Mouse (Mus musculus): Measurements from ENCODE around the gene Pdia4.
"Not testable (repeated sequence)": the region's sequence is repeated elsewhere in the genome, so short reads cannot be mapped to it uniquely, and the experiment has no call there.

The Pdia4 gene

DNA sequence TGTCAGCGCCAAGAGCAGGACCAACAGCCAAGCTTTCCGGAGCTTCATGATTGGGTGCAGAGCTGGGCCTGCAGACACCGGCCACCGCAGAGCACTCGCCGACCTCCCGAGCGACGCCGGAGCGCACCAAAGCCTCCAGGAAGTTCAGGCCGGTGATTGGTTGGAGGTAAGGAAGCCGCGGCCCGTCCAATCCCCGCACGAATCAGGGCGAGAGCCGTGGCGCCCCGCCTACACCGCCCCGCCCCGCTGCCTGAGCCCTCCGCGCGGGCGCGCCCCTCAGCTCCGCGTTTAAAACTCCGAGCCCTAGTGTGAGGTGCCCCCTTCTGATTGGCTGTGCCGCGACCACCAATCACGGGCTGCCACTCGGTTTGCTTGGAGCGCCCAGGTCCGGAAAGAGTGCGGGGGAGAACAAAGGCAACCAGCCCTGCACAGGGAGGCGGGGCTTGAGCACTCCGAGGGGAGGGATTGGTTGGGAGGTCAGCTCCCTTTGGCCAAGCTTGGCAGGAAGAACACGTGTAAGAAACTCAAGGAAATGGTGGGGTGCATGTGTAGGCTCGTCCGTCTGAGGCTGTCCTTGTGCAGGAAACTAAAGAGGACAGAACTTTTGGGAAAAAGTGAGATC, at the start of gene Pdia4:
TSS of gene Pdia4 (minus strand) at position 174 of the 622 bp plus-strand sequence.
- peak; percentile 98 for DNase-seq (ENCODE audit: low spot score in 2 of 2)

DNA sequence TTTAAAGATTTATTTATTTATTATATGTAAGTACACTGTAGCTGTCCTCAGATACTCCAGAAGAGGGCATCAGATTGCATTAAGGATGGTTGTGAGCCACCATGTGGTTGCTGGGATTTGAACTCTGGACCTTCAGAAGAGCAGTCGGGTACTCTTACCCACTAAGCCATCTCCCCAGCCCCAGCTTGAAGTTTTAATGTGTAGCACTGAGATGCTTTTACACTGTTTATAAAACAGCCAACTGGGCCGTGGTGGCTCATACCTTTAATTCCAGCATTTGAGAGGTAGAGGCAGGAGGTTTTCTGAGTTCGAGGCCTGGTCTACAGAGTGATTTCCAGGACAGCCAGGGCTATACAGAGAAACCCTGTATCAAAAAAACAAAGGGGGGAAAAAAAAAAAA, 44.5 kb upstream of the Pdia4 start:
- not testable (repeated sequence) for DNase-seq (ENCODE audit: low spot score in 2 of 2)

DNA sequence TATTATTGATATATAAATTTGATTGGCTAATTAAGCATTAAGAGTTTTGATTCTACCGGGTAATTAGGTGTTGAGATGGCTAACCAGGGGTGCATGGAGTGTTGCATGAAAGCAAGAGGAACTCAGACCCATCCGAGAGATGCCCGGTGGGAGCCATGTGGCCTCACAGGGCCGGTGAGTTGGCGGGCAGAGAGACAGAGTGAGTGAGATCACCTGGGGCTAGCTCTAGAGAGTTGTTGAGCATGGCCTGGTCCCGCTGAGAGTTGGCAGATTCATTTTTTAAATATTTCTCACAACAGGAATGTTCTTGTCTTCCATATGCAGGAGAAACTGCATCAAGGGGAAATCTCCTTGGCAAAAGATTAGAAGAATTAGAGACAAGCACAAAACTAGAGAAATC, 44.0 kb upstream of the Pdia4 start:
- DNase-seq (ENCODE audit: low spot score in 2 of 2): no peak

DNA sequence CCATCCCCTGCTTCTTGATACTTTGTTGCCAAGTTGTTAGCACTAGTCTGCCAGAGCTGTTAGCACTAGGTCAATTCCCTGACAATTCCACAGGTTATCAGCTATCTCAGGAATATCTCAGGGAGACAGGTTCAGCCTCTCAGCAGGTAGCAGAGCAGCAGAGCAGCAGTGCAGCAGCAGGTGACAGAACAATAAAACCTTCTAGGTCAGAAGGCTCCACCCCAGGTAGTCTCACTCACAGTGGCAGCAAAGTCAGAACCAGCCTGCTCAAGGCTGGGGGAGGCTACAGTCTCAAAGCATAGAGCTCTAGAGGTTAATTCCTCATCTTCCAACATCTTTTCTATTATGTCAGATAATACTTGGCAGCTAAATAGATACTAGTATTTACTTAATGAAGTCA, 32.5 kb upstream of the Pdia4 start:
- DNase-seq (ENCODE audit: low spot score in 2 of 2): no peak

DNA sequence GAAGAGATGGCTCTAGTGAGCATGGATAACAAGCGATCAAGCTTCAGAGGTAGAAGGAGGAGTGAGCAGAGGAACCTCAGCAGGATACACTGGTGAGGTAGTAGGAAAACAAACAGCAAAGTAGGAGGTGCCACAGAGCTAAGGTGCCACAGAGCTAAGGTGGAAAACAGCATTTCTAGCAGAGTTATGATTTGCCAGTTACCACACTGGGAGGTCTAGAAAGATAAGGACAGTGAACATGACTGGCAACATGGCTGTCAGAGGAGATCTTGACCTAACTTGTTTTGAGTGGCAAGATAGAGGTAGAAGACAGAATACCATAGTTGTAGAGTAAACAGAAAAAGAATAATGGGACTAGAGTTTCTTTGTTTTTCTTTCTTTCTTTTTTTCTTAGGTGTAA, 29.1 kb upstream of the Pdia4 start:
- no peak for DNase-seq (ENCODE audit: low spot score in 2 of 2)

DNA sequence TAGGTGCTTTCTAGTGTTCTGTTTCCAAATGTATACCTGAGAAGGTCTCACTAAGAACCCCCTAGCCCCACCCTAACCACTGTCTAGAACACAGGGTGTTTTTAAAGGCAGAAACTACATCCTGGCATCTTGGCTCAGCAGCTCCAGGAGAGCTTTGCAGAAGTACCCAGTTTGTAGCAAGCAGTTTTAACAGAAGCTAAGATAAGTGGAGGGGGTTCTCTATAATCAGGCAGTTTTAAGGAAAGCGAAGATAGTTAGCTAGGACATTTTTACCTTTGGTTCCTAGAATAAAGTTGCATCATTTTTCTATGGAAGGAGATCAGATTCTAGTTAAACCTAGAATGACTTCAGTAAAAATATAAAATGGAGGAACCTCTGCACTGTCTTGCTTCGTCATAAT, 28.6 kb upstream of the Pdia4 start:
- no peak for DNase-seq (ENCODE audit: low spot score in 2 of 2)

DNA sequence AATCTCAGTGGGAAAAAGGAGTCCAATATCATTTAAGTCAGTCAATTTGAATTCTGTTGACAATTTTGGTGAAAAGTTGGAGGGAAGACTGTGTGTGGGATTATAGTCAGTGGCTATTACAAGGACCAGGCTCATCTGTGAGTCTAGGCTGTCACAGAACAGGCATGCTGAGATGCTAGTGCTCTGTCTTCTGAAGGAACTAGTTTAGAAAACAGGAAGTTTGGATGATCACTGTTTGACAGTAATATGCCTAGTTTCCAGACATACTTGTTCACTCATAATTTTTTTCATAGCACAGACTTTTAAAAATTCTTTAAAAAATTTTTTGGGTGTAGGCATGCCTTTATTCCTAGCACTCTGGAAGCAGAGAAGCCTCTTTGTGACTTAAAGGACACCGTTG, 27.8 kb upstream of the Pdia4 start:
- no peak for DNase-seq (ENCODE audit: low spot score in 2 of 2)

DNA sequence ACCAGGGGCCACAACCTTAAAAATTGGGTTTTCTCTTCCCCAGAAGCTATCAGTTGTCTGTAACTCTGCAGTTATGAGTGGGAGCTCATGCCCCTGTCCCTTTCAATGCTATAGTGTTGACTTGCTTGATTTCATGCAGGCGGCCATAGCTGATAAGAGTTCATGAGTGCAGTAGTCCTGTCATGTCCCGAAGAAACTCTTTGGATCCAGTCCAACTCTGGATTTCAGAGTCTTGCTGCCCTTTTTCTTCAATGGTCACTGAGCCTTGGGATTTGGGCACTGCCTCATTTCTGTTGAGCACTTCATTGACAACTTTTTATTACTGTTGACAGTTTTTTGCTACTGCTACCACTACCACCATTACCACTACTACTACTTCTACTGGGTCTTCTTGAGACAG, 24.4 kb upstream of the Pdia4 start:
- no peak for DNase-seq (ENCODE audit: low spot score in 2 of 2)

DNA sequence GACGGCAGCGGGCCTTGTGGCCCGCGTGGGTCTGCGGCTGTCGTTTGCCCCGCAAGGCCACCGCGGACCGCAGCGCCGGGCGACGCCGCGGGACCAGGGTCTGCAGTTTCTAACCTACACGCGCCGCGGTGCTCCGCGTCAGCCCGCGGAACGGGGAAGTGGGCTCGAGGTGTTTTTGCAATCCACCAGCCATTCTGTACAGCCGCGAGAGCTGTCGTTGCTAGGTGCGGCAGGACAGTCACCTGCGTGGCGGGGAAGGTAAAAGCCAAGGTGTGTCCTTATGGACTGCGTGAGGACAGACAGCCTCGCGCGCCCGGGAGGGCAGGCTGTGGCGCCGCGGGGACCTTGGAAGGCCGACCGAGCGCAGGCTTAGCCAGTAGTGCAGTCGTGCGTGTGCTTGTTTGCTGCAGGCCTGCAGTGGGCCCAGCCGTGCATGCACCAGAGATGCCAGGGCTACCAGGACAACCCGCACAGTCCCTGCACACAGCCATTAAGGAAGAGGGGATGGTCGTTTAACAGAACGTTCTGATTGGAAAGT, 22.8 kb upstream of the Pdia4 start:
- DNase-seq (ENCODE audit: low spot score in 2 of 2): peak; percentile 15 to 27

DNA sequence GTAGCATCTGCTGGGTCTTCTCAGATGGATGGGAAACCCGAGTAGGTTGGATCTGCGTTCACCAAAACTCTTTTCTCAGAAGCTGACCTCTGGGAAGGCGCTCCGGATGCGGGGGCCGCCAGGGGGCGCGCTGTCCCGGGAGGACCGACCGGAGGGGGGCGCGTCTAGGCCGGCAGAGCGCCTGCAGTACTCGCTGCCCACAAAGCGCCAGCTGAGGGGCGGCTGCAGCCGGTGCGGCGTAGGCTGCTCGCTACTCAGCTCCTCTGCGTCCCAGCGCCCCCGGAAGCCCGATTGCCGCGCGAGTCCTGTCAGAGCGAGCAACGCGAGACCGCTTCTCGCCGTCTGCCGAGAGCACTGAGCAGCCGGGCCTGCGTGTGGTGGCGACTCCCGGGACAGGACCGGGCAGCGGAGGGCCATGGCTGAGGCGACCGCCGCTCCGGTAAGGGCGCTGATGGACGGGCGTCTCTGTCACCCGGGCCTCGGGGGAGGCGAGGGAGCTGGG, 22.3 kb upstream of the Pdia4 start, which contains the start of gene Zfp398:
TSS of gene Zfp398 (plus strand) at position 180 of the 502 bp plus-strand sequence.
- DNase-seq (ENCODE audit: low spot score in 2 of 2): peak; percentile 91

DNA sequence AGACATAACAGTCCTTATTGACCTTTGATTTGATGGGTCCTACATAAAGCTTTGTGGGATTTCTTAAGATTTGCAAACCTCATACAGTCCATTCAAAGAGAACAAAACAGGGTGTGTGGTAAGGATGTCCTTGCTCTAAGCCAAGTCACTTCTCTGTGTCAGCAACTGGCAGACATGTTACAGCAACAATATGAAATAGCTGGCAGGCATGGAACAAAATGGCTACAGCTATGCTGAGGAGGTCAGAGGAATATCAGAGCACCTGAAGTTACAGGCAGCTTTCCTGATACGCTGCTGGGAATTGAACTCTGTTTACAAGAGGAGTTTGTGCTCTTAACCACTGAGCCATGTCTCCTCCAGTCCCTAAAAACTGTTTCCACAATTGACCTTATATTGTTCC, 19.0 kb upstream of the Pdia4 start:
- no peak for DNase-seq (ENCODE audit: low spot score in 2 of 2)

DNA sequence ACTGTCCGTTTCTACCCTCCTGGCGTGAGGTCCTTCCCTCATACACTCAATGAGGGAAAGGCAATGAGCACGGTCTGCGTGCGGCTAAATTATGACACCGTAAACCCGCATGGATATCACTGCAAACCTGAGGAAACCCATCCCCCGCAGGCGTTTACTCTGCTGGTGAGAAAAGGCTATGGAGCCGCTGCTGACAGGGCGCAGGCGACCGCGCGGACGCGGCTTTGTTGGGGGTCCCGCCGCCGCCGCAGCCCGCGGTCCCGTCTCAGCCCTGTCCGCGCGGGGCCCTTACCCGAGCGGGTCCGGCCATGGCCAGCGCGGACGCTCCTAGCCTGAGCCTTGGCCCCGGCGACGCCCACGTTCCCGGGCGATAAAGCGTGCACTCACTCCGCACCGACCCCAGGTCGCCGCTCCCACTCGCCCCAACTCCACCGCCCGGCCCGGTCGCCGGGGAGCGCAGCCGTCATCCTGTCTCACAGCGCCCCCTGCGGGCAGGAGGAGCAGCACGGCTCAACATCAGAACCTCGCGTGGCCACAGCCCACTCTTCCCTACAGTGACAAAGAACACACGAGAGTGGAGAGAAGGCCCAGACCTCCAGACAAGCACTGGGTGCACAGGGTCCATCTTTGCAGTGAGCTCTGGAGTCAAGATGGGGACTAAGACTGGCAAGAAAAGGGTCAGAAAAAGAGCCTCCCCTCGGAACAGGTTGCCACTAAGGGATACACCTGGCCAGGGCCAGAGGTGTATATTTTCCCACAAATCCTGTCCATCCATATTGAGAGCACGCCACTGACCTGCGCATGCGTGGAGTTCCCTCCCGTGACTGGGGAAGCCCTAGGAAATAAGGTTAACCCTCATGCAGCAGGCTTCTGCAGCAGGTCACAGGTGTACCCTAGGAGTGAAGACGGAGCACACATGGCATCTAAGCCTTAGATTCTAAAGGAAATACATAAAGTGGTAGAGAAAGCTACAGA, 17.2 kb upstream of the Pdia4 start, which contains the start of gene Zfp786:
TSS of gene Zfp786 (minus strand) at position 764 of the 975 bp plus-strand sequence.
- DNase-seq (ENCODE audit: low spot score in 2 of 2): peak; percentile 85 to 87

DNA sequence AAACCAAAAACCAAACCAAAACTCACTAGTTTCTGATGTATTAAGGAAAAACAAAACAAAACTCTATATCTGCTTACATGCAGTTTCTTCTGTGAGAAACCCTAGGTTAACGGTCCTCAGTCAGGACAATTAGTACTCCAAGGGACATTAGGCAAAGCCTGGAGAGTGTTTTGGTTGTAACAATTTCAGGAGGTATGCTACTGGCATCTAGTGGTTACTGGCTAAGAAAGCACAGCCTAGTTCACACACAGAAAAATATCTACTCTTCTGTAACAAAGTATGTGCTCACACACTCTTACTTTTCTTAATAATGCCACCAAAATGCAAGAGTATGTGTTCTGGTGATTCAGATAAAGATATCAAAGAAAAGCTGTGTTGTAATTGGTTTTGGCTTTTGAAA, 15.7 kb upstream of the Pdia4 start:
- DNase-seq (ENCODE audit: low spot score in 2 of 2): no peak

DNA sequence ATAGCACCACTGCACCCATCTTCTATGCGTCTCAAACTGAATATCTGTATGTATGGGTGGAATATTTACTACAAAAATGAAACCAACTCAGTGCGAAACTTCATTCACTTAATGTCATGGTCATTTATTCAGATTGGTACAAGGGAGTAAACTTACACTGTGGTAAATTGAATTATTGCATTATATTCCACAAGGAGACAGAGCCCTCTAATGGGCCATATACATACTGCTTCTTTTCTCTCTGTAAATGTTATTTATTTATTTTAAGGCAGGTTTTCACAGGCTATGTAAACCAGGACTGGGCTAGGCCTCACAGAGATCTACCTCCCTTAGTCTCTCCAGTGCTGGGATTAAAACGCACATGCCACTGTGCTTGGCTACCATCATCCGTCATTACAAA, 14.2 kb upstream of the Pdia4 start:
- DNase-seq (ENCODE audit: low spot score in 2 of 2): no peak

DNA sequence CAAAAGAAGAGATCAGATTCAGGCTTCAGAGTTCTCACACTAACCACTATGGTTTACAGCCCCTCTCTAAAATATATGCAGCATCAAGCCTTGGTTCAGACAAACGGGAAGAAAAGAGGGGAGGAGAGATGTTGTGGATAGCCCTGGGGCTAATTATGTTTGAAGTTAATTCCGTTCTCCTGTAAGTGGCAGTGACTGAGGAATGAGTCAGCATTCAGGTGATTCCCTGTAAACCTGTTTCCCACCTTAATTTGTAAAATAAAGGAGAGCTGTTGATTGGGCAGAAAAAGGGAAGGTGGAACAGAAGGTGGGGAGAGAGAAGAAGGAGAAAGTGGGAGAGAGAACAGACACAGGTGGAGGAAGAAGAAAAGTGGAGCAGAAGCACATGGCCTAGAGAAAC, 11.0 kb upstream of the Pdia4 start:
- no peak for DNase-seq (ENCODE audit: low spot score in 2 of 2)

DNA sequence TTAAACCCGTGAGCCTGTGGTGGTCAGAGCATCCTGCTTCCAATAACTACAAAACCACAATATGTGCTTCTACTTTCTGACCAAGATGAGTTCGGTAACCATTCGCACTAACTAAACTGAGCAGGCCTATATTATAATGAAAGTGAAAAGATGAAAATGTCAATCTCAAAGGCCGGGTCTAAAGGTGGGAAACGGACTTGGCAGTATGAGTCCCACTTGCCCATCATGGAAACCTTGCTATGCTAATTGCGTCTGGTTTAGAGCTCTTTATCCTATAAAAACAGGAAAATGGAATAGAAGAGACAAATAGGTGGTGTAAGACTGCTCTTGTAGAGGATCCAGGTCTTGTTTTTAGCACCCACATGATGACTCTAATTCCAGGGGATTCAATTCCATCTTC, 8.5 kb upstream of the Pdia4 start:
- DNase-seq (ENCODE audit: low spot score in 2 of 2): no peak

DNA sequence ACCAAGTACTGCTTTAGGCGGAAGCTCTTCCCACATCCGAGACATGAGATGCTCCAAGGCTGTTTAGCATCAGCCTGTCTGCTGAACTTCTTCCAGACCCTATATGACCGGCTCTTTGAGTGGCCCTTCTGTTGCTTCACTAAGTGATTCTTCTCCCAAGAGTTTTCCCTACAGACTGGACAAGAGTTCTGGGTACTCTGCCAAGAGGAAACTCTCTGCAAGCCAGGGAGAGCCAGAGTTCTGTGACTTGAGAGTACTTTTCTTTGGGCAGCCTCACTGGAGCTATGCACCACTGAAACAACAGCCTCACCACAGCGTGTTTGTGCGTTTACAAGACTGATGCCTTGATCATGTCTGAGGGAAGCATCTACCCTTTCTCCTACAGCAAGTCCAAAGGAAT, 8.0 kb upstream of the Pdia4 start:
- DNase-seq (ENCODE audit: low spot score in 2 of 2): no peak

DNA sequence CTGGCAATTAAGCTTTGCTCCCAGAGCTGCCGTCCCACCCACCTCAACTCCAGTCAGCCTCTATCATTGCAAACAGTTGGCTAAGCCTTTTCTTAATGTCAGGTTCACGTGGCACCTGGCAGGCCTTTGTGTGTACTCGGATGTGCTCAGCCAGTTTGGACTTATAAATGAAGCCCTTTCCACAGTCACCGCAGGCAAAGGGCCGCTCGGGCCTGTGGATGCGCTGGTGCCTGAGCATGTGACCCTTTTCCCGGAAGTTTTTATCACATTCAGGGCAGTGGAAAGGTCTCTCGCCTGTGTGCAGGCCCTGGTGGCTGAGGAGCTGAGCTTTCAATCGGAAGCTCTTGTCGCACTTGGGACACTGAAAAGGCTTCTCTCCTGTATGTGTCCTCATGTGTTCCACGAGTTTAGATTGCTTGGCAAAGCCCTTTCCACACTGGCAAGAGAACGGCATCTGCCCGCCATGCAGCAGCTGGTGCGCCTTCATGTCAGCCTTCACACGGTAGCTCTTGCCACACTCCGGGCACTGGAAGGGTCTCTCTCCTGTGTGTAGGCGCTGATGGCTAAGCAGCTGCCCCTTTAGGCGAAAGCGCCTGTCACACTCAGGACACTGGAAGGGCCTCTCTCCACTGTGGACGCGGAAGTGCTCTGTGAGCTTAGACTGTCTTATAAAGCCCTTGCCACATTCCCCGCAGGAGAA, 6.5 kb upstream of the Pdia4 start:
- DNase-seq (ENCODE audit: low spot score in 2 of 2): no peak

DNA sequence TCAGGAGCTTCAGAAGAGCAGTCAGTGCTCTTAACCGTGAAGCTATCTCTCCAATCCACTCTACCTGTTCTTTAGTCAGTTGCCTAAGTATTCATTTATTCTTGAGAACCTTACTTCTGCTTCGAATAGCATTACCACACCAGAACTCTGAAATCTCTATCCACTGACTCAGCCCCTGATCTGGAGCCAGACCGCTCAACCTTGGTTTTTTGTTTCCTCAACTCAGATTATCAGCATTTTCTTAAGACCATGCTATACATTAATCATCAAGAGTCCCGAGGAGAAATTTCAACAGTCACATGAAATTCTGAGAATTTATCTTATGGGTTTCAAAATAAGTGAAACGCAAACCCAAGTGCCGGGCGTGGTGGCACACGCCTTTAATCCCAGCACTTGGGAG, 5.5 kb upstream of the Pdia4 start:
- no peak for DNase-seq (ENCODE audit: low spot score in 2 of 2)

DNA sequence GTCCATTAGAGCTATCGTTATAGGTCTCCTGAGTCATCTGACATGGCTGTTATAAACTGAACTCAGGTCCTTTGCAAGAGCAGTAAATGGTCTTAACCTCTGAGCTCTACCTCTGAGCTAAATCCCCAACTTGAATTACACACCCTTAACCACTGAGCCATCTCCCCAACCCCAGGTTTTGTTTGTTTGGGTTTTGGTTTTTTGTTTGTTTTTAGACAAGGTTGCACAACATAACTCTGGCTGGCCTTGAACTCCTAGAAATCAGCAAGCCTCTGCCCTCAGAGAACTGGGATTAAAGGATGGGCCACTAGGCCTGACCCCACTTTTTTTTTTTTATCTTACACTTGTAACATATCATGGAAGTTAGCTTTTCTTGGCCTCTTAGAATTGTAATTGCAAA, 2.9 kb upstream of the Pdia4 start:
- DNase-seq (ENCODE audit: low spot score in 2 of 2): no peak

DNA sequence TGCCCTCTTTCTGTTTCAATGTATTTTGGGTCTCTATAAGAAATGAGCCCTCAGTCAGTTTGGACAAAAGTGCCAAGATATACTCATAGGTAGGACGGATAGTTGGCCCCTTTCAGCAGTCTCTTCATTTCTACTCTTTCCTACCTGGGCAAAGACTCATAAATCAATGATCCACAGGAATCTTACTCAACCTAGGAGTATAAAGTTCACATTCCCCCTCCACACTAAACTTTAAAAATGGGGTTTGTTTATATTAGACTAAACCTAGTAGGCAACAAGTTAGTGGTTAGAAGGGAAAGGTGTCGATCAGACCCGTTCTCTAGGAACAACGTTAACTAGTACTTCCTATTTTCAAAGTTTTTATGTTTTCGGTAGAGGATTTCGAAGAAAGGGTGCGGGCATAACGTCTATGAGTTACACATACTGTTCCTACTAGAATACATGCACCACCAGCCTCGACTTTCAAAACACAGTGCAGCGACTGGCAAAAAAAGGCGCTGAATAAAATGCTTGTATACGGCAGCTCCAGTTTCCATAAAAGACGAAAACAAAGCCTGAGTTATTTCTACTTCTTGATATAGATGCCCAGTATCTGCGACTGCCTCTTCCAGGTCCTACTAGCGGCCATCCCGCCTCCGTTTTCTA, 837 bp downstream of the Pdia4 start:
- DNase-seq (ENCODE audit: low spot score in 2 of 2): no peak

Data from right cerebral cortex, postnatal 36 days (tissue).